Mouse (Mus musculus) embryonic fibroblast, embryonic 13.5 days (primary cell): Measurements from ENCODE around the gene Ap1s1. TPM values are rescaled to one million over a fixed set of nuclear protein-coding genes. Genes with fewer than 3 reads are reported as not detected.

Experiments
- H3K27ac ChIP-seq: 2 replicates; pipeline ENCODE4 v1.5.1; 2012; ENCODE audit warnings: low read length, control low read depth, inconsistent platforms; ENCODE audit not compliant: insufficient read depth
- H3K4me1 ChIP-seq: 2 replicates; pipeline ENCODE4 v1.6.1; 2011; ENCODE audit warnings: low read length; ENCODE audit not compliant: control insufficient read depth, insufficient read depth
- H3K4me3 ChIP-seq: 2 replicates; pipeline ENCODE4 v1.5.1; 2011; ENCODE audit warnings: mild to moderate bottlenecking, control low read depth, low read length; ENCODE audit not compliant: insufficient read depth
- CTCF ChIP-seq: IDR thresholded peaks from 2 replicates; pipeline ENCODE4 v1.5.1; 2011; ENCODE audit warnings: mild to moderate bottlenecking, control low read depth, low read length, moderate library complexity, borderline replicate concordance; ENCODE audit not compliant: insufficient read depth
- POLR2A ChIP-seq: IDR thresholded peaks from 2 replicates; pipeline ENCODE4 v1.6.1; 2011; ENCODE audit warnings: low read depth, mild to moderate bottlenecking, control low read depth, low read length, moderate library complexity
- polyA plus RNA-seq: library from polyadenylated mRNA; stranded (reverse); fragments of >200 nt; gene quantifications from 2 replicates; pipeline ENCODE4 v1.2.4, GENCODE M21; 2011; ENCODE audit warnings: low read depth; ENCODE audit not compliant: missing spikeins, insufficient read length

The Ap1s1 gene
- polyA plus RNA-seq, 1 experiment: 149 TPM

DNA sequence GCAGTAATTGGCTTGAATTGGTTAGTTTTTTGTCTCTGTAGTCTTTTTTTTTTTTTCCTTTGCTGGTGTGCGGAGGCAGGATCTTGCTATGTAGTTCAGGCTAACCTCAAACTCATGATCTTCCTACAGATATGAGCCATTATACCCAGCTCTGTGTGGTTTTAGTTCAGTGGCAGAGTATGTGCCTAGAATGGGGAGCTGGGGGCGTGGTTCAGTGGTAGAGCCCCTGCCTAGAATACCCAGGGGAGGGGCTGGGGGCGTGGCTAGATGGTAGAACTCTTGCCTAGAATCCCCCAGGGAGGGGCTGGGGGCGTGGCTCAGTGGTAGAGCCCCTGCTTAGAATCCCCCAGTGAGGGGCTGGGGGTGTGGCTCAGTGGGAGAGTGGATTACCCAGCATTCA lies 22.8 kb upstream of the Ap1s1 start:
- H3K4me1 ChIP-seq: peaks cover 5% of the 10 kb centered on the region; the same call in 1 of the 2 replicates
- 0 out of 2 replicates have a peak, but pooled peaks have one; percentile 35 for TF ChIP-seq POLR2A
- TF ChIP-seq CTCF: no peak
- peak overlapping the region; percentile 74; the same call in 1 of the 2 replicates for H3K27ac ChIP-seq
- 0 out of 2 replicates have a peak overlapping the region, but pooled peaks have one; percentile 73 for H3K4me3 ChIP-seq

DNA sequence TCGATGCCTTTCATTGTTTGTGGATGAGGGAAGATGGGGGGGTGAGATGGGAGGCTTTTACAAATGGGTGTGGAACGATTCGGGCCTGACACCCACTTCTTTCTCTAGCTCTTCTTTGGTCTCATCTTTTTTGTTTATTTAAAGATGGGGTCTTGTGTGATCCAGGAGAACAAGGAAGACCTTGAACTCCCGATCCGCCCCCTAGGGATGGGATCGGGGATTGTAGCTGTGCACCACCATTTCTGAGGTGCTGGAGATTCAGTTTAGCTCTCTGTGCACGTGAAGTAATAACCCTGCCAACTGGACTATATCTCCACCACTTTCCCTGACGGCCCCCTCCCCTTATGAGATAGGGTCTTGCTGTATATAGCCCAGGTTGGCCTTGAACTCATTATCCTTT lies 20.0 kb upstream of the Ap1s1 start:
- no peak overlapping the region for H3K4me3 ChIP-seq
- H3K27ac ChIP-seq: peak overlapping the region; percentile 16; the same call in 1 of the 2 replicates
- H3K4me1 ChIP-seq: no peaks in the 10 kb centered on the region
- TF ChIP-seq CTCF (no peak), POLR2A (peak; percentile 62; the same call in 1 of the 2 replicates)

DNA sequence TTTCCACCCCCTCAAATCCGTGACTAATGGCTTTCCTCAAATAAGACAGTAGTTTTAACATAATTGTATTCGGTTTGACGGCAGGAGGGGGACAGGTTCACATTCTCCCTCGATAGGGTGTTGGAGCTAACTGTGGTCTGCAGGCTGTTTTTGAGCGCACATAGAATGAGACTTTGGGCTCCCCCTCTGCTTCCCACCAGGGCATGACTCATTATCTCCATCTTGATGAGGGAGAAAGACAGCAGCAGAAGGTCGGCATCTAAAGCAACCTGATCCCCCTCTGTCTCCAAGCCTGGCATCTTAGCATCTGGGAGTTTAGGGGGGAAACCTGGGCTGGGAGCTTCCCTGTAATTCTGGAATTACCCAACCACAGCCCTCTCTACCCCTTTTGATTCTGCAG lies 19.5 kb upstream of the Ap1s1 start:
- Histone ChIP-seq H3K4me1 (no peaks in the 10 kb centered on the region), H3K27ac (peak overlapping the region; percentile 16; the same call in 1 of the 2 replicates), H3K4me3 (no peak overlapping the region)
- no peak; the same call in 1 of the 2 replicates for TF ChIP-seq POLR2A
- no peak for TF ChIP-seq CTCF

DNA sequence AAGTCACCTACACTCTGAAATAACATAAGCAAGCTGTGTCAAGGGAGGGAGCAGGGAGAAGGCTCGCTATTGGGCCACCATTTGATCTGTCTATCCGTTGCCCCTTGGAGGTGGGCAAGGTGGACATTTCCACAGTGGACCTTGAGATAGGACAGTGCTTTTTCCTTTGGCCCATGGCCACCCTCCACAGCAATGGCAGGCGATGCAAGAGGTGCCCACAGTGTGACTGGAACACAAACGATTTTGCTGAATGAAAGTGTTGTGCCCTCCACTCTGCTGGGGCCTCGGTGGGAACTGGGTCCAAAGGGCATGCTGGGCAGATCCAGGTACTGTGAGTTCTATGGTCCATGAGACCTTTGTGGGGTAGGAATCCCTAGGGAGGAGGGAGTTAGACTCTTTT lies 16.7 kb upstream of the Ap1s1 start:
- TF ChIP-seq CTCF: no peak
- TF ChIP-seq POLR2A: peak; percentile 49; the same call in 1 of the 2 replicates
- H3K27ac ChIP-seq: peak overlapping the region; percentile 4
- H3K4me3 ChIP-seq: no peak overlapping the region
- no peaks in the 10 kb centered on the region for H3K4me1 ChIP-seq

DNA sequence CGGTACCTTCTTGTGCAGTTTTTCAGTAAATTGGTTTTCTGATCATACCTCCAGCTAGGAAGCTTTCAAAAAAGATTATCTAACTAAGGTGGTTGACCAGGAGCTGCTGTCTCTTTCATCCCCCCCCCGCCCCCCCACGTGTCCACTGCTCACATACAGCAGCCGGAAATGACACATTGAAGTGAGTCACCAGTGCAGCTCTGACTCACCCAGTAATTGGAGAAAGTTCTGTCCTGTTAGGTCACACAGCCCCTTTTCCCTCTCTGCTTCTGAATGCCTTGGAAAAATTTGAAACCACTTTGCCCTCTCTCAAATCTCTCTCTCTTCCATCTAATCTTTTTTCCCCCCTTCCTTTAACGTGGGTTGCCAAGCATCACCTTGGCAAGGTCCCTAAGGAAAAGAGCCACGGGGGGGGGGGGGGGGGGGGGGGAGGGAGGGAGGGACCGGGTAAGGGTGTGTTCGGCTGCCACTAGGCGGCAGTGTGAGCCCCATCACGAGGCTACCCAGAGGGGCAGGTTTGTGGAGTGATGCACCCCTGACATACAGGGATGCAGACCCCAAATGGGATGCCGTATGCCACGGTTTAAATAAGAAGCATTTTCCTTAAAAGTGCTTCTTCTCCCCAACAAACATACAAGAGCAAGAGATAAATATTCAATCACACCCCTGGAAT lies 16.0 kb upstream of the Ap1s1 start:
- H3K27ac ChIP-seq: peak overlapping the region; percentile 76
- H3K4me3 ChIP-seq: no peak overlapping the region
- no peaks in the 10 kb centered on the region for H3K4me1 ChIP-seq
- no peak; the same call in none of the 2 replicates for TF ChIP-seq POLR2A
- TF ChIP-seq CTCF: peak; percentile 40; the same call in 1 of the 2 replicates

DNA sequence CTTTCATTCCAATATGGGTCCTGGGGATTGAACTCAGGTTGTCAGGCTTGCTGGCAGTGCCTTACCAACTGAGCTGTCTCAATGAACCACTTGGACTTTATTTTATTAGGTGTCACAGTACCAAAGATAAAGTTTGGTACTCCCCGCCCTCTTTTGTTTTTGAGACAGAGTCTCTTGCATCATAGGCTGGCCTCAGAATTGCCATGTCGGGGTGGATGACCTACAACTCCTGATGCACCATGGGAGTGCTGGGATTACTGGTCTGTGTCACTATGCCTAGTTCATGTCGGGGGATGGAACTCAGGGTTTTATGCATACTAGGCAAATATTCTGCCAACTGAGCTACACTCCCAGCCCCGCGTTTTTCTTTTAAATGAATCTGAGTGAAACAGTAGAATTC lies 8.9 kb upstream of the Ap1s1 start:
- no peak for TF ChIP-seq CTCF
- no peak for TF ChIP-seq POLR2A
- H3K27ac ChIP-seq: no peak overlapping the region

DNA sequence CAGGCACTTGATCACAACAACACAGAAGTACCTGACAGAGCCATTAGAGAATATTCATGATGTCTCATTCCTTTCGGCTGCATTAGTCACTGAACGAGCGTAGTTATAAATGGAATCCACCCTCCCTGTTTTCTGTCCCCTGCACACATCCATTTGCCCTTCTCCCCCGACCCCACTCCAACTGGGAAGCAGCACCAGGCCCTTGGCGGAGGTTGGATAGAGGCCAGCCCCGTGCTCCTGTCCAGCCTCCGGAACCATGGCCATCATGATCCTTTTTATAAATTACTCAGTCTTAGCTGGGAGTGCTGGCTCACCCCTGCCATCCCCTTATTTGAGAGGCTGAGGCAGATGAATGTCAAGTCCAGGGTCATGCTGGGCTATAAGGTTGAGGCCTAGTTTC lies 8.4 kb upstream of the Ap1s1 start:
- Histone ChIP-seq H3K4me1 (peaks cover 6% of the 10 kb centered on the region), H3K4me3 (no peak overlapping the region), H3K27ac (no peak overlapping the region)
- TF ChIP-seq POLR2A (no peak), CTCF (no peak)

More for the DNA sequence above, 8.9 kb upstream of the Ap1s1 start:
- peaks cover 6% of the 10 kb centered on the region for H3K4me1 ChIP-seq
- no peak overlapping the region for H3K4me3 ChIP-seq

DNA sequence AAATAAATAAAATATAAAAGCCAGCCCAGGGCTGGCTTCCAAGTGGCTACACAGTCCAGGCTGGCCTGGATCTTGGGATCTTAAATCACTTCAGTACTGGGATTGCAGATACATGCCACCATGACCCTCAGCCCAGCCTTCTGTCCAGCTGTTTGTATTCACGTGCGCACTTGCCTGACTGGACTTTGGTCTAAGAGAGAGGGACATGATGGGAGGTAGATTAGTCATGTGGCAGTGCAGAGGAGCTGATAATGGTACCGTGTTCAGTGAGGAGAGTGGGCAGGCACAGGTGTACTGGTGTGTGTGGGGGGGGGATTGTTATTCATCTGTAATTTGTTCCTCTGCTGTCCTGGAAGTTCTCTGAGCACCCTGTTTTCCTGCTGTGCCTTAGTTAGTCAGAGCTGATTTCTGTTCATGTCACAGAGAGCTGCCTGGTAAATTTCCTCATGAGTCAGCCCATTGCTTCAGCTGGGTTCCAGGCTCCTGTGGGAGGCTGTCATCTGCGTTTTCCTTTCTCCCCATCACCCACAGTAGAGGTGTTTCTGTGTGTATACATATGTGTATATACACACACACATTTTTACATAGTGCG lies 6.1 kb upstream of the Ap1s1 start:
- H3K4me3 ChIP-seq: no peak overlapping the region
- TF ChIP-seq POLR2A: no peak
- TF ChIP-seq CTCF: no peak
- peak overlapping the region; percentile 50; the same call in 1 of the 2 replicates for H3K27ac ChIP-seq
- peaks cover 6% of the 10 kb centered on the region for H3K4me1 ChIP-seq

DNA sequence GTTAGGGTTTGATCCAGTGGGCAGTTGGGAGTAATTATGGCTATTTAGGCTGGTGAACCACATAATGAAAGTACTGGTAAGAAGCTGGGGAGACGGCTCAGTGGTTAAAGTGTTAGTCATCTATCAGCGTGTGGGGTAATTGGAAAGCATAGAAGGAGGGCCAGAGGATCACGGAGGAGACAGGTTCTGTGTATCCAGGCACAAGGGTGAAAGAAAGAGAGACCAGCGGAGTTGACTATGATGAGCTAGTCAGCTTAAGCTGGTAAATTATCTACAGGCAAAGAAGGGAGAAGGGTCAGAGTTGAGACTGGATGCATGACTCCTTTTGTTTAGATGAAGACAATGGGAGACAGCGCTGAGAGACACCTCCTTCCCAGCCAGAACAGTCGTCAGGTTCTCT lies 5.2 kb upstream of the Ap1s1 start:
- no peak overlapping the region for H3K4me3 ChIP-seq
- peak overlapping the region; percentile 22; the same call in 1 of the 2 replicates for H3K27ac ChIP-seq
- peaks cover 6% of the 10 kb centered on the region for H3K4me1 ChIP-seq
- TF ChIP-seq CTCF (no peak), POLR2A (no peak)

DNA sequence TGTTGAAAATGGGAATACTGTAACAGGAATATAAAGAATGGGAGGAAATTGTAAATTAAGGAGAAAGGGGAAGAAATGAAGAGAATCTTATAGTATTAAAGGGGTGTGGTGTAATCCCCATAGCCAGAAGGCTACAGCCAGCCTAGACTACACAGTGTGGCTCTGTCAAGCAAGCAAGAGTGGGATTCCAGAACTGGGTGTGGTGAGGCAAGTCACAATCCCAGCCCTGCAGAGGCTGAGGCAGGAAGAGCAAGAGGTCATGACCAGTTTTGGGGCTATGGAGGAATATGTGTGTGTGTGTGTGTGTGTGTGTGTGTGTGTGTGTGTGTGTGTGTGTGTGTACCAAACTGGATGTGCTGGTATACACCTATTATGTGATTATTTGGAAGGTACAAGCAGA lies 1.1 kb upstream of the Ap1s1 start:
- Histone ChIP-seq H3K4me3 (no peak overlapping the region), H3K27ac (no peak overlapping the region), H3K4me1 (peaks cover 2% of the 10 kb centered on the region)
- TF ChIP-seq POLR2A (no peak), CTCF (no peak)
